Mouse (Mus musculus): ENCODE measurements at regions not wholly inside any gene's neighbourhood (a gene's known extent, or its start where the extent isn't known, plus 50 kb on each side); places are given as distances from the start of the nearest gene placed in this dataset.

GRCm38 (mm10) chr8:34732808-34733207 is 621.3 kb upstream of the Gm10131 start:
- no peak for TF ChIP-seq POLR2A (IDR thresholded peaks at IDR 0.05; ENCODE audit: borderline replicate concordance, low read depth, low read length)
- no peak for TF ChIP-seq CTCF (IDR thresholded peaks at IDR 0.05; ENCODE audit: low read depth, low read length)
